Mouse (Mus musculus) myocyte (in vitro differentiated cells): ENCODE measurements around the gene Htr2c.

Source experiments
- CEBPB ChIP-seq: IDR thresholded peaks from 2 replicates; pipeline ENCODE4 v1.6.1; 2011; ENCODE audit warnings: mild to moderate bottlenecking, moderate library complexity; ENCODE audit not compliant: poor library complexity, insufficient read depth, severe bottlenecking
- E2F4 ChIP-seq: IDR thresholded peaks from one replicate; pipeline ENCODE4 v1.6.1; 2011; ENCODE audit warnings: mild to moderate bottlenecking, control low read depth, moderate library complexity; ENCODE audit not compliant: insufficient read depth
- MAX ChIP-seq: IDR thresholded peaks from one replicate; pipeline ENCODE4 v1.6.1; 2011; ENCODE audit warnings: low read depth, mild to moderate bottlenecking, control low read depth
- MYOD1 ChIP-seq, 3 experiments: IDR thresholded peaks; one replicate each; pipeline ENCODE4 v1.6.1; 2011; ENCODE audit warnings: control low read depth in 2 of 3, low read depth in 2 of 3, mild to moderate bottlenecking in 2 of 3, moderate library complexity in 1 of 3; ENCODE audit not compliant: insufficient read length in 2 of 3, control insufficient read depth in 1 of 3
- MYOG ChIP-seq, 3 experiments: IDR thresholded peaks; one replicate each; pipeline ENCODE4 v1.6.1; 2011; ENCODE audit warnings: control low read depth in 2 of 3, low read depth in 2 of 3, mild to moderate bottlenecking in 2 of 3; ENCODE audit not compliant: insufficient read length in 2 of 3, control insufficient read depth in 1 of 3, insufficient read depth in 1 of 3
- POLR2A ChIP-seq: IDR thresholded peaks from one replicate; pipeline ENCODE4 v1.6.1; 2011; ENCODE audit warnings: low read depth, mild to moderate bottlenecking, control low read depth, moderate library complexity; ENCODE audit not compliant: insufficient read length
- POLR2AphosphoS2 ChIP-seq: IDR thresholded peaks from one replicate; pipeline ENCODE4 v1.6.1; 2011; ENCODE audit warnings: low read depth, control low read depth; ENCODE audit not compliant: insufficient read length
- REST ChIP-seq: IDR thresholded peaks from one replicate; pipeline ENCODE4 v1.6.1; 2011; ENCODE audit warnings: mild to moderate bottlenecking, control low read depth, moderate library complexity; ENCODE audit not compliant: insufficient read depth, insufficient read length
- SRF ChIP-seq: IDR thresholded peaks from one replicate; pipeline ENCODE4 v1.6.1; 2011; ENCODE audit warnings: low read depth; ENCODE audit not compliant: control insufficient read depth, insufficient read length
- TCF12 ChIP-seq: IDR thresholded peaks from one replicate; pipeline ENCODE4 v1.6.1; 2011; ENCODE audit warnings: mild to moderate bottlenecking, control low read depth; ENCODE audit not compliant: poor library complexity, insufficient read depth, severe bottlenecking
- TCF3 ChIP-seq: IDR thresholded peaks from one replicate; pipeline ENCODE4 v1.6.1; 2011; ENCODE audit warnings: low read depth, control low read depth; ENCODE audit not compliant: insufficient read length
- USF1 ChIP-seq: IDR thresholded peaks from one replicate; pipeline ENCODE4 v1.6.1; 2011; ENCODE audit warnings: low read depth, mild to moderate bottlenecking, control low read depth, moderate library complexity

DNA sequence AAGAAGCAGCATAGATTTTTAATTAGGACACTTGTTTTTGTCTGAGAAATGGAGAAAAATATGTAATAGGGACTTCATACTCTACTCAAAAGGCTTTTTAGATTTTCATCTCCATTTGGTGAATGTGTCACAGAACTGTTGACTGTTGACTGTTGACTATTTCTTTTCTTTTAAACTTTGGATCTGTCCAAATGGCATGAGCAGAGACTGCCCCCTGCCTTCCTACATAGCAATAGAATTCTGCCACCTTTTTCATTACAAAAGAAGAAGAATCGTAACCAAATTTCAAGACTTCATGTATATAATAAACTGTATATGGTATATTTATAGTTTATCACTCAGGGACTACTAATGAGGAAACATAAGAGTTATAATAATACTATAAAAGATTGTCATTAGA is 3.7 kb upstream of the Htr2c start:
- TF ChIP-seq TCF12 = no peak
- no peak for TF ChIP-seq E2F4
- no peak for TF ChIP-seq MYOG (IDR thresholded peaks at IDR 0.05; ENCODE audit: control insufficient read depth in 1 of 3, insufficient read depth in 1 of 3, insufficient read length in 2 of 3, low read depth in 2 of 3)
- no peak for TF ChIP-seq POLR2A
- TF ChIP-seq SRF = no peak
- no peak for TF ChIP-seq POLR2AphosphoS2
- TF ChIP-seq MAX = no peak
- TF ChIP-seq CEBPB = no peak
- no peak for TF ChIP-seq MYOD1 (IDR thresholded peaks at IDR 0.05; ENCODE audit: control insufficient read depth in 1 of 3, insufficient read length in 2 of 3, low read depth in 2 of 3)
- no peak for TF ChIP-seq USF1
- TF ChIP-seq TCF3 = no peak
- TF ChIP-seq REST = no peak
